Mouse (Mus musculus): ENCODE measurements around the gene Ipo8. TPM values are rescaled to one million over a fixed set of nuclear protein-coding genes. Genes with fewer than 3 reads are reported as not detected.

Ipo8 gene
- polyA plus RNA-seq, 1 experiment = 3.0 TPM

DNA sequence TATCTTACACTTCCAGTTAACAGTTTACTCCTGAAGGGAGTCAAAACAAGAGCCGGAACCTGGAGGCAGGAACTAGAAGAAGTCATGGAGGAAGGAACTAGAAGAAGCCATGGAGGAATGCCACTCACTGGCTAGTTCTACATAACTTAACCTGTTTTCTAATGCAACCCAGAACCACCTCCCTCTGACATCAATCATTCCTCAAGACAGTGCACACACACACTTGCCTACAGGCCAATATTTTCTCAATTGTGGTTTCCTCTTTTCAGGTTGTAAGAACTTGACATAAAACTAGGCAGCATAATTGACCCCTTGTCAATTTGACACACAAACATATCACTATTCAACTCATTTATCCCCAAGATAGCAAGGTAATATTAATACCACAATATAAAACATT lies 98.3 kb downstream of the Ipo8 start:
- TF ChIP-seq POLR2A (IDR thresholded peaks at IDR 0.05; ENCODE audit: control insufficient read depth, low read depth, low read length) (no peak), CTCF (IDR thresholded peaks at IDR 0.05; ENCODE audit: control insufficient read depth, insufficient read depth, insufficient replicate concordance, low read depth, low read length) (no peak)

DNA sequence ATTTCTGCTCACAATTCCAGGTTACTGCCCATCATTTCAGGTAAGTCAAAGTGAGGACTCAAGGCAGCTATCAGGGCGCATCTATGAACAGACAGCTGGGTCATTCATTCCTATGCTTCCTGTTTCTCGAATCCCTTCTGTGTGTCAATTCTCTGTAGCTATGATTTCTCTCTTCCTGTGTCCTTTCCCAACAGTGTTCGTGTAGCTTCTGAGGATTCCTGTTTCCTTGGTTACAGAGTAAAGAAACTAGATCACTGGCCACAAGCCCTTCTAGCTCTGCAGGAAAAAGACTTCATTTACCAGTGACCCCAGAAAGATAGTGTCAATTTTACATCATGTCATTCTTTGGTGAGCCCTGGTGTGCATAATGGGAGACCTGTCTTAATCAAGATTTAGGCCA lies 102.7 kb downstream of the Ipo8 start:
- H3K4me1 ChIP-seq (ENCODE audit: control insufficient read depth, insufficient read depth, low read length) = no peaks in the 10 kb centered on the region
- TF ChIP-seq POLR2A (IDR thresholded peaks at IDR 0.05; ENCODE audit: control insufficient read depth, low read depth, low read length) (no peak), CTCF (IDR thresholded peaks at IDR 0.05; ENCODE audit: control insufficient read depth, insufficient read depth, insufficient replicate concordance, low read depth, low read length) (no peak)
- no peaks in the 10 kb centered on the region for H3K36me3 ChIP-seq (ENCODE audit: control insufficient read depth, insufficient read depth, low read length)
- H3K27me3 ChIP-seq (ENCODE audit: control insufficient read depth, insufficient read depth, low read length) = no peaks in the 10 kb centered on the region
- no peak overlapping the region for H3K27ac ChIP-seq (ENCODE audit: control insufficient read depth, insufficient read depth, low read depth, low read length)
- no peak overlapping the region for H3K4me3 ChIP-seq (ENCODE audit: control insufficient read depth, low read depth, low read length)

More for the DNA sequence above, 98.3 kb downstream of the Ipo8 start:
- H3K27me3 ChIP-seq (ENCODE audit: control insufficient read depth, insufficient read depth, low read length) = no peaks in the 10 kb centered on the region
- peaks cover 2% of the 10 kb centered on the region for H3K4me1 ChIP-seq (ENCODE audit: control insufficient read depth, insufficient read depth, low read length)
- no peak overlapping the region for H3K27ac ChIP-seq (ENCODE audit: control insufficient read depth, insufficient read depth, low read depth, low read length)
- H3K4me3 ChIP-seq (ENCODE audit: control insufficient read depth, low read depth, low read length) = no peak overlapping the region
- H3K36me3 ChIP-seq (ENCODE audit: control insufficient read depth, insufficient read depth, low read length) = no peaks in the 10 kb centered on the region

GRCm38 (mm10) chr6:148727871-148728524 lies 103.3 kb downstream of the Ipo8 start:
- H3K36me3 ChIP-seq (ENCODE audit: control insufficient read depth, insufficient read depth, low read length) = no peaks in the 10 kb centered on the region
- H3K27me3 ChIP-seq (ENCODE audit: control insufficient read depth, insufficient read depth, low read length) = no peaks in the 10 kb centered on the region
- H3K4me3 ChIP-seq (ENCODE audit: control insufficient read depth, low read depth, low read length) = no peak overlapping the region
- H3K27ac ChIP-seq (ENCODE audit: control insufficient read depth, insufficient read depth, low read depth, low read length) = no peak overlapping the region
- TF ChIP-seq POLR2A (IDR thresholded peaks at IDR 0.05; ENCODE audit: control insufficient read depth, low read depth, low read length) = no peak
- TF ChIP-seq CTCF (IDR thresholded peaks at IDR 0.05; ENCODE audit: control insufficient read depth, insufficient read depth, insufficient replicate concordance, low read depth, low read length) = no peak
- no peaks in the 10 kb centered on the region for H3K4me1 ChIP-seq (ENCODE audit: control insufficient read depth, insufficient read depth, low read length)

- H3K27me3 ChIP-seq (ENCODE audit: control insufficient read depth, insufficient read depth, low read length) = no peaks in the 10 kb centered on the region
- H3K36me3 ChIP-seq (ENCODE audit: control insufficient read depth, insufficient read depth, low read length) = no peaks in the 10 kb centered on the region
- no peaks in the 10 kb centered on the region for H3K4me1 ChIP-seq (ENCODE audit: control insufficient read depth, insufficient read depth, low read length)
- no peak overlapping the region for H3K4me3 ChIP-seq (ENCODE audit: control insufficient read depth, low read depth, low read length)
- H3K27ac ChIP-seq (ENCODE audit: control insufficient read depth, insufficient read depth, low read depth, low read length) = no peak overlapping the region
- TF ChIP-seq CTCF (IDR thresholded peaks at IDR 0.05; ENCODE audit: control insufficient read depth, insufficient read depth, insufficient replicate concordance, low read depth, low read length) (no peak), POLR2A (IDR thresholded peaks at IDR 0.05; ENCODE audit: control insufficient read depth, low read depth, low read length) (no peak)
Observed at GRCm38 (mm10) chr6:148724453-148724852, 106.8 kb downstream of the Ipo8 start.

Other genes starting within 250 kb of the Ipo8 start
- 11.6 and 16.8 TPM in 2 replicates for gene Caprin2, start 64.8 kb upstream of the Ipo8 start, polyA plus RNA-seq (2012; rRNA removed)
- gene Sinhcaf, start 115.0 kb upstream of the Ipo8 start, polyA plus RNA-seq (2012; rRNA removed) = 1.9 and 3.3 TPM in 2 replicates

Measured in testis, adult 2 months (tissue).